Mouse (Mus musculus) thymus, postnatal 0 days (tissue): Measurements from ENCODE around the gene 2010111I01Rik. TPM values are rescaled to one million over a fixed set of nuclear protein-coding genes. Genes with fewer than 3 reads are reported as not detected.
"Not testable (repeated sequence)": the region's sequence is repeated elsewhere in the genome, so short reads cannot be mapped to it uniquely, and the experiment has no call there.

Source experiments
- DNase-seq: peaks from one replicate; pipeline ENCODE4 v3.0.0-alpha.2; 2015; ENCODE audit warnings: low spot score
- polyA plus RNA-seq: library from polyadenylated mRNA; unstranded; fragments of >200 nt; fragmentation: Nextera tagmentation; extraction: Ambion mirVana; gene quantifications from 2 replicates; pipeline ENCODE4 v1.2.1, GENCODE M21; 2015

2010111I01Rik gene
- polyA plus RNA-seq, 1 experiment from 2014 or later: 69.4 TPM

- DNase-seq: peak; percentile 20
Observed at GRCm38 (mm10) chr13:62952624-62953023, 12.1 kb upstream of the 2010111I01Rik start.

GRCm38 (mm10) chr13:62955997-62956396 is 8.7 kb upstream of the 2010111I01Rik start:
- DNase-seq: no peak

GRCm38 (mm10) chr13:62956776-62957175 is 7.9 kb upstream of the 2010111I01Rik start:
- no peak for DNase-seq

- DNase-seq: no peak
Observed at GRCm38 (mm10) chr13:62963358-62963757, 1.3 kb upstream of the 2010111I01Rik start.

- no peak for DNase-seq
Observed at GRCm38 (mm10) chr13:62968223-62968622, 3.5 kb downstream of the 2010111I01Rik start.

GRCm38 (mm10) chr13:62970515-62971269 is 6.0 kb downstream of the 2010111I01Rik start:
- no peak for DNase-seq

GRCm38 (mm10) chr13:62972403-62972802 is 7.7 kb downstream of the 2010111I01Rik start:
- DNase-seq: no peak

- DNase-seq: no peak
Observed at GRCm38 (mm10) chr13:62973111-62973510, 8.4 kb downstream of the 2010111I01Rik start.

- no peak for DNase-seq
Observed at GRCm38 (mm10) chr13:62978104-62978503, 13.4 kb downstream of the 2010111I01Rik start.

- DNase-seq: no peak
Observed at GRCm38 (mm10) chr13:62978784-62979183, 14.1 kb downstream of the 2010111I01Rik start.

- DNase-seq: no peak
Observed at GRCm38 (mm10) chr13:62979215-62979614, 14.5 kb downstream of the 2010111I01Rik start.

GRCm38 (mm10) chr13:62980131-62980530 is 15.4 kb downstream of the 2010111I01Rik start:
- DNase-seq: no peak

GRCm38 (mm10) chr13:62984485-62984884 is 19.8 kb downstream of the 2010111I01Rik start:
- no peak for DNase-seq

GRCm38 (mm10) chr13:62989891-62990490 is 25.3 kb downstream of the 2010111I01Rik start:
- DNase-seq: no peak

- no peak for DNase-seq
Observed at GRCm38 (mm10) chr13:62993543-62994477, 29.1 kb downstream of the 2010111I01Rik start.

- DNase-seq: no peak
Observed at GRCm38 (mm10) chr13:62996767-62997166, 32.1 kb downstream of the 2010111I01Rik start.

- not testable (repeated sequence) for DNase-seq
Observed at GRCm38 (mm10) chr13:63007491-63007890, 42.8 kb downstream of the 2010111I01Rik start.

GRCm38 (mm10) chr13:63010345-63011090 is 45.8 kb downstream of the 2010111I01Rik start:
- no peak for DNase-seq

- DNase-seq: no peak
Observed at GRCm38 (mm10) chr13:63014353-63014752, 49.7 kb downstream of the 2010111I01Rik start.

- no peak for DNase-seq
Observed at GRCm38 (mm10) chr13:63015362-63015761, 50.7 kb downstream of the 2010111I01Rik start.

GRCm38 (mm10) chr13:63016056-63016455 is 51.4 kb downstream of the 2010111I01Rik start:
- no peak for DNase-seq
